ENCODE assay signal across 10 mouse cellular contexts in genomic region chr5:64807159-64807558, GRCm38 (mm10). TPM values are rescaled to one million over a fixed set of nuclear protein-coding genes. Genes with fewer than 3 reads are reported as not detected.
DNase-seq lines count a peak whose midpoint lies in the region; ATAC-seq and TF ChIP-seq lines count a peak whose summit lies in the region.
"Had no signal": no experiment of that assay in that cellular context is flagged by ENCODE, and none has a peak within 500 bp of the region (broad histone marks: within the 10 kb centered on the region; RNA-seq: fewer than 3 reads in every experiment).

No protein-coding gene starts in this region.

- H3K4me2 ChIP-seq in lung, embryonic 14.5 days, result peak overlapping the region; percentile 70
- peak overlapping the region; percentile 62 for H3K4me2 ChIP-seq in intestine, embryonic 14.5 days (ENCODE audit: low read length)
- peak overlapping the region; percentile 84 for H3K4me2 ChIP-seq in stomach, embryonic 14.5 days (replicated peaks; ENCODE audit: low read depth, low read length)

- peaks cover 8% of the 10 kb centered on the region for H3K36me3 ChIP-seq in heart, embryonic 10.5 days
- peaks cover 8% of the 10 kb centered on the region; the same call in 1 of the 2 replicates for H3K36me3 ChIP-seq in lung, embryonic 14.5 days (ENCODE audit: insufficient read depth)
- peaks cover 12% of the 10 kb centered on the region; the same call in 1 of the 2 replicates for H3K36me3 ChIP-seq in intestine, embryonic 14.5 days (ENCODE audit: control insufficient read depth, insufficient read depth, low read length)
- peaks cover 4% of the 10 kb centered on the region; the same call in 1 of the 2 replicates for H3K36me3 ChIP-seq in stomach, embryonic 14.5 days (ENCODE audit: control insufficient read depth, insufficient read depth, low read length)

- peaks cover 83% of the 10 kb centered on the region for H3K4me1 ChIP-seq in heart, embryonic 10.5 days
- H3K4me1 ChIP-seq in lung, embryonic 14.5 days (ENCODE audit: insufficient read depth), result peaks cover 47% of the 10 kb centered on the region
- peaks cover 70% of the 10 kb centered on the region for H3K4me1 ChIP-seq in intestine, embryonic 14.5 days (replicated peaks; ENCODE audit: control insufficient read depth, insufficient read depth, low read length)
- peaks cover 43% of the 10 kb centered on the region for H3K4me1 ChIP-seq in stomach, embryonic 14.5 days (ENCODE audit: control insufficient read depth, insufficient read depth, low read length)

- no peak for TF ChIP-seq CTCF in lung, embryonic 14.5 days (IDR thresholded peaks at IDR 0.05; ENCODE audit: low read depth)

- H3K27me3 ChIP-seq in heart, embryonic 10.5 days (ENCODE audit: insufficient read depth, poor library complexity, severe bottlenecking), result no peaks in the 10 kb centered on the region
- no peaks in the 10 kb centered on the region for H3K27me3 ChIP-seq in lung, embryonic 14.5 days (ENCODE audit: insufficient read depth, low read length)
- no peaks in the 10 kb centered on the region for H3K27me3 ChIP-seq in intestine, embryonic 14.5 days (replicated peaks; ENCODE audit: control insufficient read depth, insufficient read depth, low read length)
- H3K27me3 ChIP-seq in stomach, embryonic 14.5 days (ENCODE audit: control insufficient read depth, insufficient read depth, low read length), result no peaks in the 10 kb centered on the region

- H3K9ac ChIP-seq in lung, embryonic 14.5 days, result 0 out of 2 replicates have a peak overlapping the region, but pooled peaks have one; percentile 0
- peak overlapping the region; percentile 98 for H3K9ac ChIP-seq in intestine, embryonic 14.5 days (ENCODE audit: low read length)
- H3K9ac ChIP-seq in stomach, embryonic 14.5 days (replicated peaks; ENCODE audit: low read depth, low read length), result peak overlapping the region; percentile 96

- 39% methylated on average over 3 of the region's 3 CpGs for WGBS in heart, embryonic 10.5 days
- WGBS in lung, embryonic 14.5 days, result 41% methylated on average over 3 of the region's 3 CpGs
- 35% methylated on average over 3 of the region's 3 CpGs for WGBS in intestine, embryonic 14.5 days
- WGBS in stomach, embryonic 14.5 days, result 34% methylated on average over 3 of the region's 3 CpGs

- no peak for DNase-seq in heart, embryonic 10.5 days (ENCODE audit: low spot score)
- DNase-seq in heart, adult 9 months (ENCODE audit: low spot score in 2 of 2), result no peak
- DNase-seq in lung, embryonic 14.5 days, result no peak
- DNase-seq in lung, postnatal 25 days (ENCODE audit: low spot score), result no peak
- no peak for DNase-seq in intestine, embryonic 14.5 days (ENCODE audit: low spot score)
- DNase-seq in cerebellum, postnatal 10 days, result no peak
- no peak for DNase-seq in thymus, postnatal 25 days
- DNase-seq: retina, postnatal 1 day had no signal

- no peak for ATAC-seq in lung, embryonic 14.5 days (ENCODE audit: insufficient read depth)
- no peak for ATAC-seq in intestine, embryonic 14.5 days (replicated peaks; ENCODE audit: low FRiP score, low TSS enrichment, low read depth)
- ATAC-seq in stomach, embryonic 14.5 days (ENCODE audit: insufficient number of reproducible peaks, insufficient read depth, low FRiP score, low read depth), result no peak
- ATAC-seq: inflammation-experienced regulatory T-cells, adult 6 months had no signal

- H3K27ac ChIP-seq in heart, embryonic 10.5 days, result peak overlapping the region; percentile 99
- peak overlapping the region; percentile 97 for H3K27ac ChIP-seq in lung, embryonic 14.5 days (ENCODE audit: low read depth)
- peak overlapping the region; percentile 92 for H3K27ac ChIP-seq in intestine, embryonic 14.5 days (ENCODE audit: low read depth)
- peak overlapping the region; percentile 93; the same call in 1 of the 2 replicates for H3K27ac ChIP-seq in stomach, embryonic 14.5 days (ENCODE audit: low read length)

- H3K9me3 ChIP-seq in heart, embryonic 10.5 days, result no peaks in the 10 kb centered on the region
- H3K9me3 ChIP-seq in lung, embryonic 14.5 days (ENCODE audit: low read depth, low read length), result no peaks in the 10 kb centered on the region
- H3K9me3 ChIP-seq in intestine, embryonic 14.5 days (ENCODE audit: control insufficient read depth, low read length), result no peaks in the 10 kb centered on the region
- H3K9me3 ChIP-seq in stomach, embryonic 14.5 days (ENCODE audit: control insufficient read depth, low read depth, low read length), result no peaks in the 10 kb centered on the region

- peak overlapping the region; percentile 43; the same call in 1 of the 2 replicates for H3K4me3 ChIP-seq in heart, embryonic 10.5 days
- no peak overlapping the region for H3K4me3 ChIP-seq in lung, embryonic 14.5 days (ENCODE audit: low read depth, low read length)
- H3K4me3 ChIP-seq in intestine, embryonic 14.5 days (ENCODE audit: low read depth, low read length), result peak overlapping the region; percentile 81; the same call in 1 of the 2 replicates
- H3K4me3 ChIP-seq in stomach, embryonic 14.5 days (ENCODE audit: low read depth, low read length), result peak overlapping the region; percentile 87; the same call in 1 of the 2 replicates

RNA-seq across cellular contexts. Expression of gene Klf3, which starts 4.0 kb away (rescaled TPM):
- polyA plus RNA-seq in heart, embryonic 10.5 days (2016; fragmentation: Nextera tagmentation; extraction: Ambion mirVana), result 49.6 and 61.8 TPM in 2 replicates
- 63.2 and 69.3 TPM in 2 replicates for polyA plus RNA-seq in lung, embryonic 14.5 days (2014; fragmentation: Nextera tagmentation; extraction: Ambion mirVana)
- 75.2 and 88.0 TPM in 2 replicates for polyA plus RNA-seq in intestine, embryonic 14.5 days (2014; fragmentation: Nextera tagmentation; extraction: Ambion mirVana)
- polyA plus RNA-seq in stomach, embryonic 14.5 days (2014; fragmentation: Nextera tagmentation; extraction: Ambion mirVana), result 106 and 115 TPM in 2 replicates

Comparison
In these comparisons a context has a peak if more than half of its experiments do, and no peak if none do; other contexts are left out.
1. H3K9ac ChIP-seq: peak in every context shown above with its lines; median percentile 98 in intestine, embryonic 14.5 days; 96 in stomach, embryonic 14.5 days; 0 in lung, embryonic 14.5 days.